Mouse (Mus musculus): ENCODE results near the gene 2810006K23Rik. TPM values are rescaled to one million over a fixed set of nuclear protein-coding genes. Genes with fewer than 3 reads are reported as not detected.
"Not testable (repeated sequence)": the region's sequence is repeated elsewhere in the genome, so short reads cannot be mapped to it uniquely, and the experiment has no call there.

2810006K23Rik gene
- polyA plus RNA-seq, 1 experiment, result 7.2 TPM

DNA sequence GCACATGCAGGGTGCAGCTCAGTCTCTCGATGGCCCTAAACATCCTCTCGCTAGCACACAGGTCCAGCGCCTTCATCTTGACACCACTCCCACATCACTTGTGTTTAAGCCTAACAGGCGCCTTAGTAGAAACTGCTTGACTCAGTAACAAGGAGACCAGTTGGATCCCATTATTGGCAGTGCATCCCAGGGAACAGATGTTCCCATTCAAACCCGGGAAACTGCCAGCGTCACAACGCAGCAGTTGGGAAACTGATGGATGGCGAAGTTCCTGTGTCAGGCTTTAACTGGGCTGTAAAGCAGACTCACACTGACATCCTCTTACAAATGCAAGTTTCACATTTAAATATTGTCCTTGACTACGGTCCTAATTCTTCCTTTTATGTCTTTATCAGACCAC lies 10.0 kb downstream of the 2810006K23Rik start:
- no peak overlapping the region for H3K4me3 ChIP-seq
- no peak for TF ChIP-seq SRF (IDR thresholded peaks at IDR 0.05; ENCODE audit: control insufficient read depth, insufficient read length, low read depth)
- no peak for TF ChIP-seq REST (IDR thresholded peaks at IDR 0.05; ENCODE audit: insufficient read depth, insufficient read length)
- TF ChIP-seq TCF3 (IDR thresholded peaks at IDR 0.05; ENCODE audit: insufficient read length, low read depth), result no peak
- TF ChIP-seq POLR2AphosphoS2 (IDR thresholded peaks at IDR 0.05; ENCODE audit: insufficient read length, low read depth), result no peak
- TF ChIP-seq CEBPB (IDR thresholded peaks at IDR 0.05; ENCODE audit: insufficient read depth, poor library complexity, severe bottlenecking), result no peak
- TF ChIP-seq POLR2A (IDR thresholded peaks at IDR 0.05; ENCODE audit: insufficient read length, low read depth), result no peak
- TF ChIP-seq MAX (IDR thresholded peaks at IDR 0.05; ENCODE audit: low read depth), result no peak
- no peak for TF ChIP-seq USF1 (IDR thresholded peaks at IDR 0.05; ENCODE audit: low read depth)
- TF ChIP-seq MYOG (IDR thresholded peaks at IDR 0.05; ENCODE audit: control insufficient read depth in 1 of 3, insufficient read depth in 1 of 3, insufficient read length in 2 of 3, low read depth in 2 of 3), result no peak
- no peak for TF ChIP-seq MYOD1 (IDR thresholded peaks at IDR 0.05; ENCODE audit: control insufficient read depth in 1 of 3, insufficient read length in 2 of 3, low read depth in 2 of 3)
- no peak for TF ChIP-seq TCF12 (IDR thresholded peaks at IDR 0.05; ENCODE audit: insufficient read depth, poor library complexity, severe bottlenecking)
- no peak for TF ChIP-seq E2F4 (IDR thresholded peaks at IDR 0.05; ENCODE audit: insufficient read depth)

DNA sequence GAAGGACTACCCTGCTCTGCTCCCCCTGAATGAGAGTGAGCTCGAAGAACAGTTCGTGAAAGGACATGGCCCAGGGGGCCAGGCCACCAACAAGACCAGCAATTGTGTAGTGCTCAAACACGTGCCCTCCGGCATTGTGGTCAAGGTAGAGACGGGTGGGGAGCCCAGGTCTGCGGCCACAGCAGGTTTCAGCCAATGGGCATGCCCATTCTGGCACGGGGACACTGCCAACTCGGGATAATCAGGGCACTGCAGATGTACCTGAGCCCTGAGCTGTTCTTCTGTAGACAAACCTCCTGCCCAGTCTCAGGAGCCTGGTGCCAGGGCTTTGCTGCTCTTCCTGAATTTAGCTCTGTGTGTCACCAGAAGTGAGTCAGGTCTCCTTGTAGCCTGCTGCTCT lies 10.9 kb downstream of the 2810006K23Rik start:
- Histone ChIP-seq H3K79me2 (ENCODE audit: control insufficient read depth, insufficient read depth) (no peaks in the 10 kb centered on the region), H3K4me2 (ENCODE audit: low read depth) (no peak overlapping the region), H3K36me3 (ENCODE audit: control insufficient read depth, insufficient read depth) (no peaks in the 10 kb centered on the region), H3ac (ENCODE audit: control insufficient read depth, insufficient read length) (no peak overlapping the region), H3K4me3 (no peak overlapping the region), H3K27me3 (ENCODE audit: control insufficient read depth, insufficient read depth, insufficient read length) (no peaks in the 10 kb centered on the region)
- TF ChIP-seq USF1 (IDR thresholded peaks at IDR 0.05; ENCODE audit: low read depth), result no peak

More for the DNA sequence above, 10.0 kb downstream of the 2810006K23Rik start:
- no peaks in the 10 kb centered on the region for H3K36me3 ChIP-seq (ENCODE audit: control insufficient read depth, insufficient read depth)
- no peaks in the 10 kb centered on the region for H3K27me3 ChIP-seq (ENCODE audit: control insufficient read depth, insufficient read depth, insufficient read length)
- no peaks in the 10 kb centered on the region for H3K79me2 ChIP-seq (ENCODE audit: control insufficient read depth, insufficient read depth)
- H3K4me2 ChIP-seq (ENCODE audit: low read depth), result no peak overlapping the region
- H3ac ChIP-seq (ENCODE audit: control insufficient read depth, insufficient read length), result no peak overlapping the region

DNA sequence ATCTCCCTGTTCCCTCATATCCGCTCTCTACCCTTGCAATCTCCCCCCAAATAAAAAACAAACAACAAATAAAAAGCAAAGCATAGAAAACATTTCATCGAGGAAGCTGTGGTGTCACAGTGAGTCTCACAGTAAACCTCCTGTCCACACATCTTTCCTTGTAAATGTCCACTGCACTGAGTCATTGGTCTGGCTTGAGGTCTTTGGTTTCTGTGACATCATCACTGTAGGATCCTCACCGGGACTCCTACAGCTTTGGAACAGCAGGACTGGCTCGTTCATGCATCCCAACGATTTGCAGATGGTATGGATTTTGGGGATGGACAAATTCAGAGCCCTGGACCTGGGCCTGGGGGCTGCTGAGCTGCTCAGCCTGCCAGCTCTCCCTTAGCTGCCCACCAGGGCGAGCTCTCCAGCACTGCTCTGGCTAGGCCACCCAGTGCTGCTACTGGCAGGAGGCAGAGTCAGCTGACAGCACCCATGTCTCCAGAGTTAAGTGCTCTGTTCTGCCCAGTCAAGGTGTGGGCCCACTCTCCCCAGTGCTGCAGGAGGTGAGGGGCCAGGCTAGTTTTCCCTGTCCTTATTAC lies 14.0 kb downstream of the 2810006K23Rik start:
- not testable (repeated sequence) for H3K79me2 ChIP-seq (ENCODE audit: control insufficient read depth, insufficient read depth); H3ac ChIP-seq (ENCODE audit: control insufficient read depth, insufficient read length); H3K27me3 ChIP-seq (ENCODE audit: control insufficient read depth, insufficient read depth, insufficient read length); H3K4me3 ChIP-seq
- H3K36me3 ChIP-seq (ENCODE audit: control insufficient read depth, insufficient read depth), result peaks cover 13% of the 10 kb centered on the region
- peak overlapping the region; percentile 31 for H3K4me2 ChIP-seq (ENCODE audit: low read depth)

DNA sequence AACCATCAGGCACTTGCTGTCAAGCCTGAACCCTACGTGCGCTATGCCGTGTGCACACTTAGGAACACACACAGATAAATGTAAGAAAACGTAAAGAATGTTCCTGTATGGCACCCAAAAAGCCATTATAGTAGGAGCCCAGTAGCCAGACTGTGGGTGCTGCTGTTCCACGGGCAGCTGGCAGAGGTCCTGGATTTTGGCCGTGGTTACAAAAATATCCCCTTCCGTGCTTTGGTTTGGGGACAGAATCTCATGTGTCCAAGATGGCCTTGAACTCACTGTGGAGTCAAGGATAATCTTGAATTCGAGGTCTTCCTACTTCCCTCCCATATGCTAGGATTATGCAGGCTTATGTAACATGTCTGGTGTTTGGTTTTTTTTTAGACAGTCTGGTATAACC lies 15.0 kb downstream of the 2810006K23Rik start:
- Histone ChIP-seq H3K4me2 (ENCODE audit: low read depth) (no peak overlapping the region), H3ac (ENCODE audit: control insufficient read depth, insufficient read length) (no peak overlapping the region), H3K36me3 (ENCODE audit: control insufficient read depth, insufficient read depth) (peaks cover 14% of the 10 kb centered on the region), H3K27me3 (ENCODE audit: control insufficient read depth, insufficient read depth, insufficient read length) (no peaks in the 10 kb centered on the region), H3K4me3 (no peak overlapping the region), H3K79me2 (ENCODE audit: control insufficient read depth, insufficient read depth) (no peaks in the 10 kb centered on the region)
- TF ChIP-seq SRF (IDR thresholded peaks at IDR 0.05; ENCODE audit: control insufficient read depth, insufficient read length, low read depth) (no peak), REST (IDR thresholded peaks at IDR 0.05; ENCODE audit: insufficient read depth, insufficient read length) (no peak), E2F4 (IDR thresholded peaks at IDR 0.05; ENCODE audit: insufficient read depth) (no peak), POLR2AphosphoS2 (IDR thresholded peaks at IDR 0.05; ENCODE audit: insufficient read length, low read depth) (no peak), MAX (IDR thresholded peaks at IDR 0.05; ENCODE audit: low read depth) (no peak), USF1 (IDR thresholded peaks at IDR 0.05; ENCODE audit: low read depth) (no peak), TCF3 (IDR thresholded peaks at IDR 0.05; ENCODE audit: insufficient read length, low read depth) (no peak), CEBPB (IDR thresholded peaks at IDR 0.05; ENCODE audit: insufficient read depth, poor library complexity, severe bottlenecking) (no peak), POLR2A (IDR thresholded peaks at IDR 0.05; ENCODE audit: insufficient read length, low read depth) (no peak), MYOG (IDR thresholded peaks at IDR 0.05; ENCODE audit: control insufficient read depth in 1 of 3, insufficient read depth in 1 of 3, insufficient read length in 2 of 3, low read depth in 2 of 3) (no peak), TCF12 (IDR thresholded peaks at IDR 0.05; ENCODE audit: insufficient read depth, poor library complexity, severe bottlenecking) (no peak), MYOD1 (IDR thresholded peaks at IDR 0.05; ENCODE audit: control insufficient read depth in 1 of 3, insufficient read length in 2 of 3, low read depth in 2 of 3) (no peak)

DNA sequence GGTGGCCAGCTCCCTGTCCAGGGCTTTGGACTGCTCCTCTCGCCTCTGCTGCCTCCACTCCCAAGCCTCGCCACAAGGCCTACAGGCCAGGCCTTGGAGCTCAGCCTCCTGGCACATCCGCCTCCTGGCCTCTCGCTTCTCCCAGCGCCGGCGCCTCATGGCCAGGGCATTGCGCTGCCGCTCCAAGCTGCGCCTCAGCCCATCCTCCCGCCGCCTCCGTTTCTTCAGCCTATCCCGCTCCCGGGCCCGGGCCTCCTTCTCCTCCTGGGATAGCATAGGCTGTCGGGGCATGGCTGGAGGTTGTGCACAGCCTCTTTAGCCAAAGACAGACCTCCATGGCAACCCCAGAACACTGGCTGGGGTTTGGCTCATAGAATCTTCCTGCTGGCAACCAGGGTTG lies 21.3 kb downstream of the 2810006K23Rik start:
- Histone ChIP-seq H3K36me3 (ENCODE audit: control insufficient read depth, insufficient read depth) (peaks cover 24% of the 10 kb centered on the region), H3K4me3 (no peak overlapping the region)

More for the DNA sequence above, 21.3 kb downstream of the 2810006K23Rik start:
- Histone ChIP-seq H3K27me3 (ENCODE audit: control insufficient read depth, insufficient read depth, insufficient read length) (no peaks in the 10 kb centered on the region), H3ac (ENCODE audit: control insufficient read depth, insufficient read length) (no peak overlapping the region), H3K79me2 (ENCODE audit: control insufficient read depth, insufficient read depth) (peaks cover 36% of the 10 kb centered on the region), H3K4me2 (ENCODE audit: low read depth) (no peak overlapping the region)
- TF ChIP-seq POLR2AphosphoS2 (IDR thresholded peaks at IDR 0.05; ENCODE audit: insufficient read length, low read depth) (no peak), MYOD1 (IDR thresholded peaks at IDR 0.05; ENCODE audit: control insufficient read depth in 1 of 3, insufficient read length in 2 of 3, low read depth in 2 of 3) (no peak), USF1 (IDR thresholded peaks at IDR 0.05; ENCODE audit: low read depth) (no peak), SRF (IDR thresholded peaks at IDR 0.05; ENCODE audit: control insufficient read depth, insufficient read length, low read depth) (no peak), CEBPB (IDR thresholded peaks at IDR 0.05; ENCODE audit: insufficient read depth, poor library complexity, severe bottlenecking) (no peak), MAX (IDR thresholded peaks at IDR 0.05; ENCODE audit: low read depth) (no peak), POLR2A (IDR thresholded peaks at IDR 0.05; ENCODE audit: insufficient read length, low read depth) (no peak), REST (IDR thresholded peaks at IDR 0.05; ENCODE audit: insufficient read depth, insufficient read length) (no peak), TCF3 (IDR thresholded peaks at IDR 0.05; ENCODE audit: insufficient read length, low read depth) (no peak), TCF12 (IDR thresholded peaks at IDR 0.05; ENCODE audit: insufficient read depth, poor library complexity, severe bottlenecking) (no peak), MYOG (IDR thresholded peaks at IDR 0.05; ENCODE audit: control insufficient read depth in 1 of 3, insufficient read depth in 1 of 3, insufficient read length in 2 of 3, low read depth in 2 of 3) (no peak), E2F4 (IDR thresholded peaks at IDR 0.05; ENCODE audit: insufficient read depth) (no peak)

Data from myocyte (in vitro differentiated cells).